Mouse (Mus musculus) heart, postnatal 0 days (tissue): ENCODE data around the gene Ift80. TPM values are rescaled to one million over a fixed set of nuclear protein-coding genes. Genes with fewer than 3 reads are reported as not detected.

Source experiments
- ATAC-seq: fragments of 200-750 bp; cut with Nextera tagmentation; 2 replicates; pipeline ENCODE4 v1.8.0; 2017; ENCODE audit warnings: low read depth, moderate number of reproducible peaks, moderate library complexity; ENCODE audit not compliant: insufficient read depth
- DNase-seq: peaks from one replicate; pipeline ENCODE4 v3.0.0-alpha.2; 2016; ENCODE audit warnings: low spot score
- H3K27ac ChIP-seq: fragments of 300-500 bp; sonication (generic); 2 replicates; pipeline ENCODE4 v1.5.1; 2014; ENCODE audit warnings: low read depth, mild to moderate bottlenecking
- H3K27me3 ChIP-seq: fragments of 300-500 bp; sonication (generic); 2 replicates; pipeline ENCODE4 v1.6.1; 2014; ENCODE audit warnings: low read length, mixed read lengths; ENCODE audit not compliant: control insufficient read depth, insufficient read depth
- H3K36me3 ChIP-seq: fragments of 300-500 bp; sonication (generic); replicated peaks from 2 replicates; pipeline ENCODE4 v1.6.1; 2014; ENCODE audit warnings: low read length, mixed read lengths; ENCODE audit not compliant: control insufficient read depth, insufficient read depth
- H3K4me1 ChIP-seq: fragments of 300-500 bp; sonication (generic); 2 replicates; pipeline ENCODE4 v1.6.1; 2014; ENCODE audit warnings: antibody characterized with exemption; ENCODE audit not compliant: control insufficient read depth, insufficient read depth
- H3K4me2 ChIP-seq: fragments of 300-500 bp; sonication (generic); 2 replicates; pipeline ENCODE4 v1.6.1; 2014; ENCODE audit warnings: low read depth, mild to moderate bottlenecking, low read length, moderate library complexity
- H3K4me3 ChIP-seq: fragments of 300-500 bp; sonication (generic); 2 replicates; pipeline ENCODE4 v1.5.1; 2014; ENCODE audit warnings: low read depth, low read length
- H3K9ac ChIP-seq: fragments of 300-500 bp; sonication (generic); replicated peaks from 2 replicates; pipeline ENCODE4 v1.6.1; 2014; ENCODE audit warnings: low read depth, low read length, mixed read lengths
- H3K9me3 ChIP-seq: fragments of 300-500 bp; sonication (generic); replicated peaks from 2 replicates; pipeline ENCODE4 v1.6.1; 2016; ENCODE audit warnings: low read length; ENCODE audit not compliant: control insufficient read depth
- CTCF ChIP-seq: IDR thresholded peaks from 2 replicates; pipeline ENCODE4 v1.5.1; 2016; ENCODE audit warnings: antibody characterized with exemption, control low read depth, low read depth
- EP300 ChIP-seq: IDR thresholded peaks from 2 replicates; pipeline ENCODE4 v1.6.1; 2016; ENCODE audit warnings: antibody characterized with exemption, low read depth
- whole genome bisulfite sequencing: fragments of 180-500 bp; shearing (Covaris S2); extraction: QIAGEN DNeasy Blood & Tissue Kit; methylation state at CpG from one replicate; pipeline ENCODE4 v1.1.7; 2014; 5-methylcytosine and 5-hydroxymethylcytosine counted together
- polyA plus RNA-seq: library from polyadenylated mRNA; unstranded; fragments of >200 nt; fragmentation: Nextera tagmentation; extraction: Ambion mirVana; gene quantifications from 2 replicates; pipeline ENCODE4 v1.2.1, GENCODE M21; 2015
- total RNA-seq: library from RNA; depleted of rRNA; stranded (reverse); fragments of >200 nt; gene quantifications from 2 replicates; pipeline ENCODE4 v1.2.3, GENCODE M21; 2014; ENCODE audit warnings: low replicate concordance

Gene Ift80
- total and polyA plus RNA-seq, 2 experiments from 2014 or later: 2.8 to 3.2 TPM

- Histone ChIP-seq H3K4me2 (peak overlapping the region; percentile 36; the same call in 1 of the 2 replicates), H3K27me3 (no peaks in the 10 kb centered on the region), H3K4me1 (peaks cover 8% of the 10 kb centered on the region; the same call in 1 of the 2 replicates), H3K9me3 (no peaks in the 10 kb centered on the region), H3K27ac (no peak overlapping the region), H3K36me3 (0 out of 2 replicates have a peak, but pooled peaks cover 7% of the 10 kb centered on the region), H3K4me3 (no peak overlapping the region), H3K9ac (0 out of 2 replicates have a peak overlapping the region, but pooled peaks have one; percentile 25)
- DNase-seq (no peak), ATAC-seq (no peak)
- no peak for TF ChIP-seq EP300
- TF ChIP-seq CTCF: no peak
- WGBS: 30% methylated on average over 2 of the region's 2 CpGs
Observed at GRCm38 (mm10) chr3:69008873-69009272, 4.5 kb upstream of the Ift80 start.

GRCm38 (mm10) chr3:69006246-69006760, 1.9 kb upstream of the Ift80 start:
- H3K36me3 ChIP-seq: 0 out of 2 replicates have a peak, but pooled peaks cover 3% of the 10 kb centered on the region
- H3K9ac ChIP-seq: peak overlapping the region; percentile 92
- ATAC-seq: no peak
- peak overlapping the region; percentile 79 for H3K4me2 ChIP-seq
- H3K27me3 ChIP-seq: no peaks in the 10 kb centered on the region
- peaks cover 12% of the 10 kb centered on the region for H3K4me1 ChIP-seq
- H3K4me3 ChIP-seq: peak overlapping the region; percentile 97
- H3K9me3 ChIP-seq: no peaks in the 10 kb centered on the region
- no peak for DNase-seq
- WGBS: 2% methylated on average over 21 of the region's 21 CpGs
- TF ChIP-seq CTCF (no peak), EP300 (no peak)
- peak overlapping the region; percentile 96 for H3K27ac ChIP-seq

DNA sequence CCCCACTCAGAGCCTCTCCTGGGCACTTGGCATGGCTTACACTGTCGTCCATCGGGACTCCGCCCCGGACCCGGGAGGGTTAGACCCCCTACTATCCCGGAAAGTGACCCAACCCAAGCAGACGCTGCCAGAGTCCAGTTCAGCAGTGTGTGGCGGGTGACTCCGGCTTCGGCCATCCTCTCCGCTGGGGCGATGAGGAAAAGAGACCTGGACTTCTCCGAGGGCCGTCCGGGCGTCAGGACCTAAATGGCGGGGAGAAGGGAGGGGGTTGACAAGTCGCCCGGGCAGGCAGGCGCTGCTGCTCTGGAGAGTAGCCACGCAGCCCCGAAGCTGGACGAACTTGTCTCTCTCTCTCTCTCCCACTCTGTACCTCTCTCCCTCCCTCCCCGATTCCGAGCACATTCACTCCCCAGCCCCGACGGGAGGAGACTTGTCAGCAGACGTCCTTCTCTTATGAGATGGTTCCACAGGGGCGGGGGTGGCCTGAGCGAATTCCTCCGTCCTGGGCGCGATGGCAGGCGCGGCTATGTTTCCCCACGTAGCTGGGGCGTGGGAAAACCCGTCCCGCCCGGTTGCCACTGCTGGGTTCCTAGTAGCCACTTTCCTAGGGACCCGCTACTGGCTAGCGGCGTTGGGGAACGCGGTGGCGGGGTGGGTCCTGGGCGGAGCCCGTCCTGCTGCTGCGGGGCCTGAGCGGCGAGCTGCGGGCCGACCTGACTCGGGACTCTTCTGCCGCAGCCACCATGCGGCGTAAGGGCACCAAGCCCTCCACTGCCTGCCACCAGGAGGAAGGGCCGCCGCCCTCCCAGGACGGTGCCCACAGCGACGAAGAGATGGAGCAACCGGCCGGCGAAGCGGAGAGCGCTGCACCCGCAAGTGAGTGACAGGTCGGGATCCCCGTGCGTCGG, 1.2 kb upstream of the Ift80 start:
- peak; percentile 56 for ATAC-seq
- Histone ChIP-seq H3K4me1 (peaks cover 12% of the 10 kb centered on the region), H3K36me3 (0 out of 2 replicates have a peak, but pooled peaks cover 3% of the 10 kb centered on the region), H3K27ac (peak overlapping the region; percentile 96), H3K9me3 (no peaks in the 10 kb centered on the region), H3K4me2 (peak overlapping the region; percentile 79), H3K9ac (peak overlapping the region; percentile 92), H3K27me3 (no peaks in the 10 kb centered on the region), H3K4me3 (peak overlapping the region; percentile 97)
- TF ChIP-seq CTCF: no peak
- no peak for TF ChIP-seq EP300
- peak; percentile 52 for DNase-seq
- under 1% methylated on average over 71 of the region's 72 CpGs for WGBS

- Histone ChIP-seq H3K9ac (peak overlapping the region; percentile 92), H3K27ac (peak overlapping the region; percentile 56; the same call in 1 of the 2 replicates)
Observed at GRCm38 (mm10) chr3:69004055-69004436, 324 bp downstream of the Ift80 start.

GRCm38 (mm10) chr3:69002781-69003180, 1.6 kb downstream of the Ift80 start:
- H3K36me3 ChIP-seq: no peaks in the 10 kb centered on the region
- H3K4me2 ChIP-seq: no peak overlapping the region
- H3K9ac ChIP-seq: no peak overlapping the region
- H3K27me3 ChIP-seq: no peaks in the 10 kb centered on the region
- DNase-seq (no peak), ATAC-seq (no peak)
- H3K4me3 ChIP-seq: no peak overlapping the region
- TF ChIP-seq EP300 (no peak), CTCF (no peak)
- no peaks in the 10 kb centered on the region for H3K9me3 ChIP-seq
- no peak overlapping the region for H3K27ac ChIP-seq
- 89% methylated on average over 4 of the region's 4 CpGs for WGBS
- H3K4me1 ChIP-seq: peaks cover 5% of the 10 kb centered on the region

More at GRCm38 (mm10) chr3:69004055-69004436, 324 bp downstream of the Ift80 start:
- H3K9me3 ChIP-seq: no peaks in the 10 kb centered on the region
- ATAC-seq: no peak
- peak overlapping the region; percentile 65 for H3K4me2 ChIP-seq
- no peak for TF ChIP-seq CTCF
- TF ChIP-seq EP300: no peak
- 1% methylated on average over 7 of the region's 7 CpGs for WGBS
- no peak for DNase-seq
- H3K27me3 ChIP-seq: no peaks in the 10 kb centered on the region
- H3K36me3 ChIP-seq: no peaks in the 10 kb centered on the region
- H3K4me1 ChIP-seq: peaks cover 8% of the 10 kb centered on the region
- H3K4me3 ChIP-seq: peak overlapping the region; percentile 97
